Mouse (Mus musculus) forebrain, embryonic 16.5 days (tissue): ENCODE measurements around the gene Pgc. TPM values are rescaled to one million over a fixed set of nuclear protein-coding genes. Genes with fewer than 3 reads are reported as not detected.

Experiments
- ATAC-seq: fragments of 200-750 bp; cut with Nextera tagmentation; 2 replicates; pipeline ENCODE4 v1.8.0; 2017; ENCODE audit warnings: mild to moderate bottlenecking, moderate library complexity
- H3K27ac ChIP-seq: fragments of 300-500 bp; sonication (generic); 2 replicates; pipeline ENCODE4 v1.5.1; 2014; ENCODE audit warnings: low read length, control low read depth
- H3K27me3 ChIP-seq: fragments of 300-500 bp; sonication (generic); replicated peaks from 2 replicates; pipeline ENCODE4 v1.6.1; 2014; ENCODE audit warnings: low read length; ENCODE audit not compliant: control insufficient read depth, insufficient read depth
- H3K36me3 ChIP-seq: fragments of 300-500 bp; sonication (generic); 2 replicates; pipeline ENCODE4 v1.6.1; 2014; ENCODE audit not compliant: control insufficient read depth, insufficient read depth
- H3K4me1 ChIP-seq: fragments of 300-500 bp; sonication (generic); replicated peaks from 2 replicates; pipeline ENCODE4 v1.6.1; 2014; ENCODE audit warnings: low read length; ENCODE audit not compliant: control insufficient read depth, insufficient read depth
- H3K4me2 ChIP-seq: fragments of 300-500 bp; sonication (generic); 2 replicates; pipeline ENCODE4 v1.6.1; 2014; ENCODE audit warnings: mild to moderate bottlenecking, low read length, control low read depth
- H3K4me3 ChIP-seq: fragments of 300-500 bp; sonication (generic); replicated peaks from 2 replicates; pipeline ENCODE4 v1.5.1; 2014; ENCODE audit warnings: mild to moderate bottlenecking, low read length, control low read depth
- H3K9ac ChIP-seq: fragments of 300-500 bp; sonication (generic); replicated peaks from 2 replicates; pipeline ENCODE4 v1.6.1; 2014; ENCODE audit warnings: low read depth, low read length, control low read depth
- H3K9me3 ChIP-seq: fragments of 300-500 bp; sonication (generic); 2 replicates; pipeline ENCODE4 v1.6.1; 2016; ENCODE audit warnings: low read length; ENCODE audit not compliant: control insufficient read depth
- WGBS: fragments of 180-500 bp; shearing (Covaris S2); extraction: QIAGEN DNeasy Blood & Tissue Kit; methylation state at CpG from one replicate; pipeline ENCODE4 v1.1.7; 2014; 5-methylcytosine and 5-hydroxymethylcytosine counted together
- polyA plus RNA-seq: library from polyadenylated mRNA; unstranded; fragments of >200 nt; fragmentation: Nextera tagmentation; extraction: Ambion mirVana; gene quantifications from 2 replicates; pipeline ENCODE4 v1.2.1, GENCODE M21; 2015

Gene Pgc
- polyA plus RNA-seq, 1 experiment from 2014 or later: not detected

DNA sequence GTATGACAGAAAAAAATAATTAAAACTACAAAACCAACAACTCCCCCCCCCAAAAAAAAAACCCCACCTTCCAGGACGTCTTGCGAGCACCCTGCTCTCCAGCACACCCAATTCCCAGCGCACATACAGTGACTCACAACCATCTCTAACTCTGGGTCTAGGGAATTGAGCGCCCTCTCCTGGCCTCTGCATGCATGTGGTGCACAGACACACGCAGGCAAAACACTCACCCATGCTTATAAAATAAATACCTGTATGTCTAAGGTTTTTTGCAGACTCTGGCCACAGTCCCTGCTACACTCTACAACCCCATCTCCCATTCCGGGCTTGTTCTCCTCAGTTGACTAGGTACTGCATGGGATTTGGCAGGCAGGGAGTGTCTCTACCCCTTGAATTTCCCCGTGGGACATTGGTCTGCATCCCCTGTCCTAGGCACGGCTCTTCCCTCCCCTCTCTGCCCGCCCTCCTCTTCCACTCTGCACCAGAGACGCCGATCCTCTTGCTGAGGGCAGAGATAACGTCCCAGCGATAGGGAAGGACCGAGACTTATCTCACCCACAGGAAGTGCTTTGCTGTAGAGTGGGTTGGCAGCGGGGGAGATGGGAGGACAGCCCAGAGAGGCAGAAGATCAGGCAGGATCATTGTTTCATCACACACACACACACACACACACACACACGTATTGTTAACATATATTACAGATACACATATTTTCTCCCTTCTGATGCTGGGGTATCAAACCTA lies 16.5 kb downstream of the Pgc start:
- H3K9ac ChIP-seq: no peak overlapping the region
- no peaks in the 10 kb centered on the region for H3K36me3 ChIP-seq
- ATAC-seq: no peak
- 51% methylated on average over 16 of the region's 16 CpGs for WGBS
- no peak overlapping the region for H3K27ac ChIP-seq
- H3K4me3 ChIP-seq: no peak overlapping the region
- H3K4me2 ChIP-seq: no peak overlapping the region
- H3K4me1 ChIP-seq: peaks cover 7% of the 10 kb centered on the region
- peaks cover 5% of the 10 kb centered on the region; the same call in 1 of the 2 replicates for H3K9me3 ChIP-seq
- H3K27me3 ChIP-seq: peaks cover 15% of the 10 kb centered on the region

GRCm38 (mm10) chr17:47744086-47744485 lies 17.4 kb downstream of the Pgc start:
- ATAC-seq: no peak
- 92% methylated on average over 14 of the region's 14 CpGs for WGBS
- no peak overlapping the region for H3K9ac ChIP-seq
- H3K4me2 ChIP-seq: no peak overlapping the region
- H3K36me3 ChIP-seq: no peaks in the 10 kb centered on the region
- no peak overlapping the region for H3K4me3 ChIP-seq
- H3K27me3 ChIP-seq: peaks cover 7% of the 10 kb centered on the region
- no peaks in the 10 kb centered on the region; the same call in 1 of the 2 replicates for H3K4me1 ChIP-seq
- H3K27ac ChIP-seq: no peak overlapping the region
- peaks cover 5% of the 10 kb centered on the region; the same call in 1 of the 2 replicates for H3K9me3 ChIP-seq

DNA sequence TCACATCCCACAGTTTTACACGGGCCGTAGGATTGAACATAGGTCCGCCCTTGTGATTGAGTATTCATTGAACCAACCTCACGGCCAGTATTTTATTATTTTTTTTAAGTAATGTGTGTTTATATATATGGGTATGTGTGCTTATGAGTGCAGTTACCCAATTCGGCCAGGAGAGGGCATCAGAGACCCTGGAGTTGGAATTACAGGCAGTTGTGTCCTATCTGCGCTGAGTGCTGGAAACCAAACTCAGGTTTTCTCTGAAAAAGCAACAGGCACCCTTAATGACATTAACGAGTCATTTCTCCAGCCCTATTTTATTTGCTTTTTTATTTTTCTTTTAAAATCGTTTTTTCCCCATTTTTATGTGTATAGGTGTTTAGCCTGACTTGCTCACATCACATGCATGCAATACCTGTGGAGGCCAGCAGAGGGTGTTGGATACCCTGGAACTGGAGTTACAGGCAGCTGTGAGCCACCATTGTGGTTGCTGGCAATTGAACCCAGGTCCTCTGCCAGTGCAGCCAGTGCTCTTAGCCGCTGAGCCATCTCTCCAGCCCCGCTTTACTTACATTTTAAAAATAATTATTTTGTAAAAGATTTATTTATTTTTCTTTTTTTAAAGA lies 18.2 kb downstream of the Pgc start:
- H3K27ac ChIP-seq: no peak overlapping the region
- no peaks in the 10 kb centered on the region for H3K36me3 ChIP-seq
- no peak overlapping the region for H3K9ac ChIP-seq
- H3K4me2 ChIP-seq: no peak overlapping the region
- no peak overlapping the region for H3K4me3 ChIP-seq
- H3K27me3 ChIP-seq: no peaks in the 10 kb centered on the region; the same call in 1 of the 2 replicates
- 91% methylated on average over 10 of the region's 10 CpGs for WGBS
- no peak for ATAC-seq
- peaks cover 5% of the 10 kb centered on the region; the same call in 1 of the 2 replicates for H3K9me3 ChIP-seq
- no peaks in the 10 kb centered on the region for H3K4me1 ChIP-seq

DNA sequence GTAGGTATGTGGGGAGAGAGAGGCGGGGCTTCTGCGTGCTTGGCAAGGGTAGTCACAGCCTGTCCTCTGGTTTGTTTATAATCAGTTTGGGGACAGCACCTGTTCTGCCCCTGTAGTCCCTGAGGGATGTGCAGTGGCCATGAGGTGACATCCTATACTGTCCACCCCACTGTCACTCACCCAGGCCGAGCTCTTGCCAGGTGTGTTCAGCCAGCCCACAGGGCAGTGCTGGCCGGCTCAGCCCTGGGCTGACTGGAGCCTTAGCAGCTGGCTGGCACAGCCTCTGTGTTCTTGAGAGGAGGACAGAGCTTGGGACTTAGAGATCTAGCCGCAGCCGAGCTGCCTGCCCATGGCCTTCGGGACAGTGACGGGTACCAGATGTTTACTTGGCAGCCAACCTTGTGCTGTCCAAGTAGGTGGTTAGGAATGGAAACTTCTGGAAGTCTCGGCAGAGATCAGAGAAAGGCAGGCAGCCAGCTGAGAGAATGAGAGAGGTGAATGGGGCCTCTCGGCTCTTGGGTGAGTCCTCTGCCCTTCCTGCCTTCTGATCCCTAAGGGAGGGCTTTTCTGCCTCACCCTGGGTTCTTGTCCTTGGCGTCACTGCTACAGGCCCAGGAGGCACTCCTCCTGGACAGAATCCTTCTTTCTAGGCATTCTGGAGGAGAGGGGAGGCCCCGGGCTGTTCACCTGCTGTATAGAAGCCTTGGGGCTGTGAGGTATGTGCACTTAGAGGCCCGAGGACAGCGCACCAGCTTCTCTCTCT lies 22.3 kb downstream of the Pgc start:
- 72% methylated on average over 14 of the region's 14 CpGs for whole genome bisulfite sequencing
- no peaks in the 10 kb centered on the region for H3K36me3 ChIP-seq
- H3K4me1 ChIP-seq: no peaks in the 10 kb centered on the region
- H3K27me3 ChIP-seq: no peaks in the 10 kb centered on the region
- H3K27ac ChIP-seq: no peak overlapping the region
- no peak for ATAC-seq
- H3K9ac ChIP-seq: no peak overlapping the region
- H3K9me3 ChIP-seq: peaks cover 2% of the 10 kb centered on the region; the same call in 1 of the 2 replicates
- no peak overlapping the region for H3K4me3 ChIP-seq
- H3K4me2 ChIP-seq: no peak overlapping the region

GRCm38 (mm10) chr17:47749626-47750025 lies 23.0 kb downstream of the Pgc start:
- Histone ChIP-seq H3K27ac (no peak overlapping the region), H3K4me1 (no peaks in the 10 kb centered on the region), H3K36me3 (no peaks in the 10 kb centered on the region), H3K27me3 (no peaks in the 10 kb centered on the region), H3K4me2 (no peak overlapping the region), H3K4me3 (no peak overlapping the region), H3K9ac (no peak overlapping the region), H3K9me3 (peaks cover 2% of the 10 kb centered on the region; the same call in 1 of the 2 replicates)
- WGBS: 79% methylated on average over 3 of the region's 3 CpGs
- no peak for ATAC-seq

GRCm38 (mm10) chr17:47750101-47750500 lies 23.5 kb downstream of the Pgc start:
- Histone ChIP-seq H3K36me3 (no peaks in the 10 kb centered on the region), H3K9ac (no peak overlapping the region), H3K27ac (no peak overlapping the region), H3K4me3 (no peak overlapping the region), H3K9me3 (no peaks in the 10 kb centered on the region), H3K27me3 (no peaks in the 10 kb centered on the region), H3K4me1 (no peaks in the 10 kb centered on the region), H3K4me2 (no peak overlapping the region)
- ATAC-seq: no peak
- WGBS: 63% methylated on average over 6 of the region's 6 CpGs

- Histone ChIP-seq H3K9me3 (no peaks in the 10 kb centered on the region), H3K9ac (no peak overlapping the region), H3K4me1 (no peaks in the 10 kb centered on the region), H3K4me3 (no peak overlapping the region), H3K27ac (no peak overlapping the region), H3K4me2 (no peak overlapping the region), H3K36me3 (no peaks in the 10 kb centered on the region), H3K27me3 (no peaks in the 10 kb centered on the region)
- ATAC-seq: no peak
- WGBS: 70% methylated on average over 5 of the region's 5 CpGs
Measured at GRCm38 (mm10) chr17:47751811-47752210, 25.2 kb downstream of the Pgc start.

GRCm38 (mm10) chr17:47753130-47753775 lies 26.6 kb downstream of the Pgc start:
- WGBS: 87% methylated on average over 8 of the region's 8 CpGs
- ATAC-seq: no peak
- Histone ChIP-seq H3K9ac (no peak overlapping the region), H3K27me3 (no peaks in the 10 kb centered on the region), H3K27ac (no peak overlapping the region), H3K4me1 (no peaks in the 10 kb centered on the region), H3K4me2 (no peak overlapping the region), H3K4me3 (no peak overlapping the region), H3K9me3 (no peaks in the 10 kb centered on the region), H3K36me3 (no peaks in the 10 kb centered on the region)

DNA sequence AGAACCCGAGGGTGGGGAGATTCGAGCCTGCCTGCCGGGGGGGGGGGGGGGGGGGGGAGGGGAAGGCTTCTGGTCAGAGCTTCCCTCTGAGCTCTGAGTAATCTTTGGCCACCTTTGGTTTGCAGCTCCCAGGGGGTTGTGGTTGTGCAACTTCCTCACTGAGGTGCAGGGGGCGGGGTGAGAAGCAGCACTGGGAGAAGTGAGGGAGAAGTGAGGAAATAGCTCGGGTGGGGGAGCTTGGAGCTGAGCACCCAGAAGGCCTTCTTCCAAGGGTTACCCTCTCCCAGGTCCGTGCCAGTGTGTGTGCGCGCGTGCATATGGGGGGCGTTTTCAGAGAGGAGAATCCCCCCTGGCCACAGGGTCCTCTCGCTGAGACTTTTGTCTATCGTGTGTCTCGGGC lies 27.6 kb downstream of the Pgc start:
- Histone ChIP-seq H3K4me2 (no peak overlapping the region), H3K36me3 (no peaks in the 10 kb centered on the region), H3K4me1 (no peaks in the 10 kb centered on the region), H3K27ac (no peak overlapping the region), H3K4me3 (no peak overlapping the region), H3K9me3 (no peaks in the 10 kb centered on the region), H3K27me3 (no peaks in the 10 kb centered on the region), H3K9ac (no peak overlapping the region)
- whole genome bisulfite sequencing: 88% methylated on average over 11 of the region's 13 CpGs
- no peak for ATAC-seq
